Mouse (Mus musculus) heart, embryonic 11.5 days (tissue): ENCODE results near the gene Itga3. TPM values are rescaled to one million over a fixed set of nuclear protein-coding genes. Genes with fewer than 3 reads are reported as not detected.

Experiments
- ATAC-seq: fragments of 200-750 bp; cut with Nextera tagmentation; replicated peaks from 2 replicates; pipeline ENCODE4 v1.8.0; 2017; ENCODE audit warnings: moderate library complexity; ENCODE audit not compliant: insufficient number of reproducible peaks, low FRiP score, low TSS enrichment
- H3K27ac ChIP-seq: fragments of 300-500 bp; sonication (generic); 2 replicates; pipeline ENCODE4 v1.5.1; 2014; ENCODE audit warnings: mild to moderate bottlenecking, low read depth, low read length
- H3K27me3 ChIP-seq: fragments of 300-500 bp; sonication (generic); 2 replicates; pipeline ENCODE4 v1.6.1; 2014; ENCODE audit warnings: mild to moderate bottlenecking, low read length, mixed read lengths; ENCODE audit not compliant: control insufficient read depth, insufficient read depth
- H3K36me3 ChIP-seq: fragments of 300-500 bp; sonication (generic); 2 replicates; pipeline ENCODE4 v1.6.1; 2014; ENCODE audit warnings: mild to moderate bottlenecking, low read length, moderate library complexity, mixed read lengths; ENCODE audit not compliant: control insufficient read depth, insufficient read depth
- H3K4me1 ChIP-seq: fragments of 300-500 bp; sonication (generic); 2 replicates; pipeline ENCODE4 v1.6.1; 2014; ENCODE audit warnings: low read length; ENCODE audit not compliant: control insufficient read depth, insufficient read depth
- H3K4me2 ChIP-seq: fragments of 300-500 bp; sonication (generic); 2 replicates; pipeline ENCODE4 v1.6.1; 2014; ENCODE audit warnings: mild to moderate bottlenecking, moderate library complexity
- H3K4me3 ChIP-seq: fragments of 300-500 bp; sonication (generic); 2 replicates; pipeline ENCODE4 v1.5.1; 2014; ENCODE audit warnings: low read depth, low read length
- H3K9ac ChIP-seq: fragments of 300-500 bp; sonication (generic); 2 replicates; pipeline ENCODE4 v1.6.1; 2014; ENCODE audit warnings: mild to moderate bottlenecking, low read depth, low read length, moderate library complexity
- H3K9me3 ChIP-seq: fragments of 300-500 bp; sonication (generic); replicated peaks from 2 replicates; pipeline ENCODE4 v1.6.1; 2016; ENCODE audit warnings: low read length; ENCODE audit not compliant: control insufficient read depth
- WGBS: fragments of 180-500 bp; shearing (Covaris S2); extraction: QIAGEN DNeasy Blood & Tissue Kit; methylation state at CpG from one replicate; pipeline ENCODE4 v1.1.7; 2014; ENCODE audit not compliant: insufficient replicate concordance; 5-methylcytosine and 5-hydroxymethylcytosine counted together
- polyA plus RNA-seq: library from polyadenylated mRNA; unstranded; fragments of >200 nt; fragmentation: Nextera tagmentation; extraction: Ambion mirVana; gene quantifications from 2 replicates; pipeline ENCODE4 v1.2.1, GENCODE M21; 2014

Gene Itga3
- polyA plus RNA-seq, 1 experiment from 2014 or later, result 8.5 TPM

DNA sequence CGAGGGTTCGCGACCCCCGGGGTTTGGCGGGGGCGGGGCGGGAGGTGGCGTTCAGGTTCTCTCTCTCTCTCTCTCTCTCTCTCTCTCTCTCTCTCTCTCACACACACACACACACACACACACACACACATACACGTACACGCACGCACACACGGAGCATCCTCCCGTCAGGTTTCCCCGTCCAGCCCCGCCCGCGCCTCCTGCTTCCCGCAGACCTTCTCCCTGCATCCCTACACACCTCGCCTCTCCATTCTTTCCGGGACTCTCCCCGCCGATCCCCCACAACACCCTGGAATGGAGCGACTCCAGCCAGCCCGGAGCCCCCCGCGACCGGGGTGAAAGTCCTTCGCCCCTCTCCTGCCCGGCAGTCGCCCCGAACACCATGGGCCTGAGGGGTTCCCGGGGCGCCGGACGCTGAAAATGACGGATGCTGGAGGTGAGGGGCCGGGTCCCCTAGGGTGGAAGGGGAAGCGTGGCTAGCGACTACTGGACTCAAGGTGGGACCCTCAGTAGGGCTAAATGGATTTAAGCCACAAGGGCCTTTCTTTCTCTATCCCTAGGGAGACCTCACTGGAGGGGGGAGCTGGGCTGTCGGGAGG lies 66.4 kb downstream of the Itga3 start:
- Histone ChIP-seq H3K36me3 (0 out of 2 replicates have a peak, but pooled peaks cover 3% of the 10 kb centered on the region), H3K27ac (peak overlapping the region; percentile 95), H3K27me3 (no peaks in the 10 kb centered on the region), H3K4me3 (peak overlapping the region; percentile 76), H3K4me1 (peaks cover 43% of the 10 kb centered on the region), H3K4me2 (peak overlapping the region; percentile 94), H3K9me3 (no peaks in the 10 kb centered on the region), H3K9ac (peak overlapping the region; percentile 93)
- no peak for ATAC-seq
- WGBS, result under 1% methylated on average over 32 of the region's 40 CpGs

DNA sequence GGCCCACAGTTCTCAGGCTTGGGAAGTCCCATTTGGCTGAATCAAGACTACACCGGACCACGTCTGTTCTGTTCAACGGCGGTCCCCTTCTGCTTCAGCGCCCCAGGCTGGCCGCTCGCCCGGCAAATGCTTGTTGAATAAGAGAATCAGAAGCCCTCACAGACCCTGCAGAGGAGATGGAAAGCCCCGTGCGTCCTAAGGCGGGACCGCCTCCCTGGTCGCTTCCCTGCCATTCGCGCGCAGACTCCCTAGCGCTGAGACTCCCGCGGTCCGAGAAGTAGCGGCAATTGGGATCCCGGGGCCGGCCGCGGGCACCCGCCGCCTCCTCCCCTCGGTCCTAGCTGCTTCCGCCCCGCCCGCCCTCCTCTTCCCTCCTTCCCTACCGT lies 67.0 kb downstream of the Itga3 start, which contains the start of gene Samd14:
Gene Samd14 (plus strand): TSS at position 251 of the 386 bp plus-strand sequence.
- H3K4me2 ChIP-seq, result peak within 1 kb of the TSS; percentile 94
- H3K9me3 ChIP-seq, result no peaks in the 10 kb centered on the region
- H3K27ac ChIP-seq, result peak within 1 kb of the TSS; percentile 95
- peak within 1 kb of the TSS; percentile 93 for H3K9ac ChIP-seq
- H3K4me3 ChIP-seq, result peak within 1 kb of the TSS; percentile 76
- peak; percentile 40 for ATAC-seq
- H3K36me3 ChIP-seq, result peaks cover 7% of the 10 kb centered on the region
- no peaks in the 10 kb centered on the region for H3K27me3 ChIP-seq
- 2% methylated on average over 24 of the region's 32 CpGs for WGBS
- H3K4me1 ChIP-seq, result peaks cover 42% of the 10 kb centered on the region

DNA sequence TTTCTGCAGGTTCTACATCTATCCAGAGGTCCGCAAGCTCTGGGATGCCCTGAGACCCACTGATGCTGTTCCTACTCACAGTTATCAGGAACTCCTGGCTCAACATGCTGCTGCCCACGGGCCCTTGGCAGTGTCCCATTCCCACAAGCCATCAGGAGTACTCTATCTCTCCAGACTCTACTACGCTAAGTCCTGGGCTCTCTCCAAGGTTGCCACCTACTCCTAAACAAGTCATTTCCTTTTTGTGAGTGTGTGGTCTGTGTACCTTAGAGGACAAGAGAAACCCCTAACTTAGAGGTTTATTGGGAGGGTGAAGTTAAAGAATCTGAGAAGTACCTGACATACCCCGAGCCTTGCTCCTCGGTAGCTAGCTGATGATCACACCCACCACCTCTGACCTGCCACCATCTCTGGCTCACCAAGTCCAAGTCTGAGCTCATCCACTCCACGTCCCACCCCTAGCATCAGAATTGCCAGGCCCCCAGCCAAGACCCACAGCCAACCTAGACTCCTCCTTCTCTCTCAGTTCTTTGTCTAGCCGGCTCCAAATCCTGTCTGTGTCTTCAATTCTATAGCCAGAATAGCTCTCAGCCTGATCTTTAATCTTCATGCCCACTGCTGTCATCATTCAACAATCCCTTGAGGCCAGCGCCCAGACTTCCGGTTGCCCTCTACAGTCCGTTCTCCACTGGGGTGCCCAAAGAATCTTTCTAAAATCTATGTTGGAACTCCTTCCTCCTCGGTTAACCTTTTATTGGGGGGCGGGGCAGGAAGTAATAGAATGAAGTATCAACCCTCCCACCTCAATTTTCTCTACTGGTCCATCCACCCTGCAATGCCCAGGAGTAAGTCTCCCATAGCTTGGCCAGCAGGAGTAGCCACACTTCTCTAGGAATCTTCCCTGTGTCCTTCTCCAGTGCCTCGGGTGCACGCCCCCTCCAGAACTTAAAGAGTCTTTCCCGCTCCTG lies 67.7 kb downstream of the Itga3 start:
- Histone ChIP-seq H3K4me1 (peaks cover 48% of the 10 kb centered on the region), H3K4me2 (peak overlapping the region; percentile 94), H3K27me3 (no peaks in the 10 kb centered on the region), H3K4me3 (peak overlapping the region; percentile 76), H3K27ac (peak overlapping the region; percentile 95), H3K9me3 (no peaks in the 10 kb centered on the region), H3K36me3 (peaks cover 7% of the 10 kb centered on the region), H3K9ac (peak overlapping the region; percentile 93)
- 35% methylated on average over 15 of the region's 15 CpGs for WGBS
- ATAC-seq, result no peak

DNA sequence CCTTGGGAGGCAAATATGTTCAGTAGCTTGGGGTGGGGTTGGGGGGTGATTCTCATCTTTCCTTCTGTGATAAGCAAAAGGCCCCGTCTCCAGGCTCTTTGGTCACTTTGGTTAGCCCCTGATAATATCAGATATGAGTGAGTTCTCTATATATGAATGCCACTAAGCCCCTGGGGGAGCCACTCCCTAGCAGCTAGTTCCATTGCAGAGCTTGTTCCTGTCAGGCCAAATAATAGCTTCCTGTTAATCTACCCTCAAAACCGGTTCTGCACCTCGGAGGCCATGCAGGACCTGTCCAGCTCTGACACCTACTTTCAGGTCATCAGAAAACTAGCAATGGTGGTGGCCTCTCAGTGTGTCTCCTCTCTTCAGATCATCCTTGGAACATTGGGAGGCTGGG lies 69.2 kb downstream of the Itga3 start:
- H3K4me1 ChIP-seq, result peaks cover 59% of the 10 kb centered on the region
- no peaks in the 10 kb centered on the region for H3K9me3 ChIP-seq
- peak overlapping the region; percentile 86; the same call in 1 of the 2 replicates for H3K4me2 ChIP-seq
- H3K27me3 ChIP-seq, result no peaks in the 10 kb centered on the region
- no peak overlapping the region; the same call in 1 of the 2 replicates for H3K4me3 ChIP-seq
- H3K9ac ChIP-seq, result peak overlapping the region; percentile 74
- WGBS, result 63% methylated on average over 3 of the region's 3 CpGs
- H3K36me3 ChIP-seq, result peaks cover 9% of the 10 kb centered on the region
- no peak for ATAC-seq
- H3K27ac ChIP-seq, result no peak overlapping the region

DNA sequence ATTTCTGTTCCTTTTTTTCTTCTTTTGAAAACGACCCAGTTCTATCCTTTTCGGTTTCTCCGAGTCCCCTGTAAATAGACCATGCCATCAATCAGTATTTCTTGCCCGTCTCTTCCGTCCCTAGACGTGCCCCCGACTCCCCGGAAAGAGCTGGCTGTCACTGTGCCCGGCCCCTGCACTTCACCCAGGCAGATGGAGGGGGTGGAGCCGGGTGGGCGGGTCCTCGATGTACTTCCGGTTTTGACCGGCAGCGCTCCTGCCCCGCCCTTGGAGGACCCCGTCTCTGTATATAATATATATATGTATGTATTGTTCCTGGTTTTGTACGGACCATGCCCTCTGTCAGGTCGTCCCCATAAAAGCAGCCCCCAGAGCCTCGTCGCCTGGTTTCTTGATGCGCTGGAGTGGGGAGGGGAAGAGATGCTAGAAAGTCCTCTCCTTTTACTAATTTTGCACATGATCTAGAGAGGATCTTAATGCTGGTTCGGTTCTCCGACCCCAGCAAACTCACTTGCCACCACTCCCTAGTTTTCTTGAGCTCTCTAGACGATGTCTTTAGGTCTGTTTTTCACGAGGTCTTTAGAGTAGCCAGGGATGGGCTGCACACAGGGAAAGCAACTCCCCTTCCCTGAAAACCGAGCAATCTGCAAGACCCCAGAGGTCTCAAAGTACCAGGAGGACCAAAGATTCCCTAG lies 69.9 kb downstream of the Itga3 start:
- Histone ChIP-seq H3K4me2 (peak overlapping the region; percentile 86), H3K27me3 (no peaks in the 10 kb centered on the region), H3K9me3 (no peaks in the 10 kb centered on the region), H3K27ac (peak overlapping the region; percentile 54), H3K36me3 (peaks cover 16% of the 10 kb centered on the region), H3K4me3 (peak overlapping the region; percentile 49), H3K4me1 (peaks cover 54% of the 10 kb centered on the region), H3K9ac (peak overlapping the region; percentile 74)
- peak; percentile 53 for ATAC-seq
- WGBS, result 3% methylated on average over 27 of the region's 27 CpGs

DNA sequence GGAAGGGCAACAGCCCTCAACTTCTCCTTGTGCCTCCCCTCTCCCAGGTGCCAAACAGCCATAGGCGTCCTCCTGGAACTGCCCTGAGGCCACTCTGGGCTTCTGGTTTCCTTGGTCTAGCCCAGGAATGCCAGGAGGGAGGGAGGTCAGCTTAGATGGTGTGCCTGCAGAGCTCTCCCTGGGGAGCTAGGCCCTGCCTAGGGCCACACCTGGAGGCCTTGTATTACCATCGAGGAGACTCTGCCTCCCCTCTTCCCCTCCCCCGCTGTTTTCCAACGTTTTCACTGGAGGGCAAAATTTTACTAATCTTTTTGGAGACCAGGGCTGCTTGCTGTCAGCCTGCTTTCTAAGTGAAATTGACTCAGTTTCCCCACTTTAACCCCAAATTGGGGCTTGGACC lies 70.6 kb downstream of the Itga3 start:
- H3K27ac ChIP-seq, result 0 out of 2 replicates have a peak overlapping the region, but pooled peaks have one; percentile 54
- 40% methylated on average over 4 of the region's 4 CpGs for WGBS
- ATAC-seq, result no peak
- H3K9ac ChIP-seq, result peak overlapping the region; percentile 74; the same call in 1 of the 2 replicates
- no peaks in the 10 kb centered on the region for H3K9me3 ChIP-seq
- peak overlapping the region; percentile 86 for H3K4me2 ChIP-seq
- no peaks in the 10 kb centered on the region for H3K27me3 ChIP-seq
- peak overlapping the region; percentile 49; the same call in 1 of the 2 replicates for H3K4me3 ChIP-seq
- peaks cover 53% of the 10 kb centered on the region for H3K4me1 ChIP-seq
- peaks cover 20% of the 10 kb centered on the region for H3K36me3 ChIP-seq

DNA sequence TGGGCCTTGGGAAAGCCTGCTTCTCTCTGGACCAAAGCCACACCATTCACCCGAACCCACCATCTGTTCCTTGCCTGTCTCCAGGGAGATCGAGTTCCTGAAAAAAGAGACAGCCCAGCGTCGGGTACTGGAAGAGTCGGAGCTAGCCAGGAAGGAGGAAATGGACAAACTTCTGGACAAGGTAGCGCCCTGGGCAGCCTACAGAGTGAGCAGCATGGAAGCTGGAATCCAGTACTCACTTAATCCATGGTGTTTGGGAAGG lies 71.7 kb downstream of the Itga3 start:
- peak overlapping the region; percentile 50 for H3K9ac ChIP-seq
- WGBS, result 76% methylated on average over 6 of the region's 6 CpGs
- no peak overlapping the region for H3K4me3 ChIP-seq
- H3K36me3 ChIP-seq, result peaks cover 20% of the 10 kb centered on the region
- H3K9me3 ChIP-seq, result no peaks in the 10 kb centered on the region
- H3K27ac ChIP-seq, result peak overlapping the region; percentile 41; the same call in 1 of the 2 replicates
- peaks cover 61% of the 10 kb centered on the region for H3K4me1 ChIP-seq
- no peak overlapping the region for H3K4me2 ChIP-seq
- ATAC-seq, result no peak
- no peaks in the 10 kb centered on the region for H3K27me3 ChIP-seq
